Mouse (Mus musculus): ENCODE data around the gene Agtr1b. TPM values are rescaled to one million over a fixed set of nuclear protein-coding genes. Genes with fewer than 3 reads are reported as not detected.
A peak's percentile ranks its signal among the peaks of the same experiment; 100 is the strongest.

The Agtr1b gene
- 0.35 TPM in 1 of 2 replicates, not detected in the other for polyA plus RNA-seq (2014; fragmentation: Nextera tagmentation; extraction: Ambion mirVana)

- Histone ChIP-seq H3K9ac (replicated peaks; ENCODE audit: low read length) (peak within 1 kb of the TSS; percentile 53), H3K4me3 (ENCODE audit: low read depth, low read length) (no peak within 1 kb of the TSS), H3K9me3 (replicated peaks; ENCODE audit: control insufficient read depth, low read length) (no peaks in the 10 kb centered on the region), H3K36me3 (replicated peaks; ENCODE audit: control insufficient read depth, insufficient read depth, low read depth, low read length) (no peaks in the 10 kb centered on the region), H3K27me3 (ENCODE audit: control insufficient read depth, insufficient read depth, low read length) (no peaks in the 10 kb centered on the region), H3K4me1 (ENCODE audit: control insufficient read depth, insufficient read depth, low read length) (no peaks in the 10 kb centered on the region), H3K27ac (replicated peaks; ENCODE audit: low read depth, low read length) (no peak within 1 kb of the TSS), H3K4me2 (ENCODE audit: low read depth, low read length) (peak within 1 kb of the TSS; percentile 56)
- DNase-seq (ENCODE audit: low spot score) = peak; percentile 51
- ATAC-seq (replicated peaks; ENCODE audit: insufficient number of reproducible peaks, low FRiP score, low TSS enrichment, low read depth) = peak; percentile 62; the same call in 1 of the 2 replicates
- WGBS = 12% methylated on average over 19 of the region's 19 CpGs
Measured at GRCm38 (mm10) chr3:20366558-20367522, at the start of gene Agtr1b. TSS of gene Agtr1b (minus strand) at chr3:20367177.

DNA sequence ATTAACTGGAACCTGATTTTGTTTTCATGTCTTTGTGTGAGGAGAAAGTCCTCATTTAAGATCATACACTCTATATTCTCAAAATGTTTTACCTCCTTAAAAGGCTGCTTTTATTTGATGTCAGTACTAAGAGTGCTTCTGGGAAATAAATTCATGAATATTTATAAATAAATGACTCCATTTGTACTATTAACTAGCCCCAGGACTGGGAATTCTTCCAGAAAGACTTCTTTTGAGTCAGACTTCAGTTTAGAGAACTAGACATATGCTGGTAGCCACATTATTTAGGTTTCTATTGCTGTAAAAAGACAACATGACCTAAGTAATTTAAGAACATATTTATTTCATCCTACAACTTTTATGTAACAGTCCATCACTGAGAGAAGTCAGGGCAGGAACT lies 13.4 kb downstream of the Agtr1b start:
- H3K27me3 ChIP-seq (ENCODE audit: control insufficient read depth, insufficient read depth, low read length) = no peaks in the 10 kb centered on the region
- H3K4me2 ChIP-seq (ENCODE audit: low read depth, low read length) = no peak overlapping the region
- DNase-seq (ENCODE audit: low spot score) = no peak
- no peak for ATAC-seq (replicated peaks; ENCODE audit: insufficient number of reproducible peaks, low FRiP score, low TSS enrichment, low read depth)
- no peak overlapping the region for H3K9ac ChIP-seq (replicated peaks; ENCODE audit: low read length)
- H3K27ac ChIP-seq (replicated peaks; ENCODE audit: low read depth, low read length) = no peak overlapping the region
- H3K4me1 ChIP-seq (ENCODE audit: control insufficient read depth, insufficient read depth, low read length) = no peaks in the 10 kb centered on the region
- no peaks in the 10 kb centered on the region for H3K36me3 ChIP-seq (replicated peaks; ENCODE audit: control insufficient read depth, insufficient read depth, low read depth, low read length)
- no peak overlapping the region for H3K4me3 ChIP-seq (ENCODE audit: low read depth, low read length)
- no peaks in the 10 kb centered on the region for H3K9me3 ChIP-seq (replicated peaks; ENCODE audit: control insufficient read depth, low read length)

DNA sequence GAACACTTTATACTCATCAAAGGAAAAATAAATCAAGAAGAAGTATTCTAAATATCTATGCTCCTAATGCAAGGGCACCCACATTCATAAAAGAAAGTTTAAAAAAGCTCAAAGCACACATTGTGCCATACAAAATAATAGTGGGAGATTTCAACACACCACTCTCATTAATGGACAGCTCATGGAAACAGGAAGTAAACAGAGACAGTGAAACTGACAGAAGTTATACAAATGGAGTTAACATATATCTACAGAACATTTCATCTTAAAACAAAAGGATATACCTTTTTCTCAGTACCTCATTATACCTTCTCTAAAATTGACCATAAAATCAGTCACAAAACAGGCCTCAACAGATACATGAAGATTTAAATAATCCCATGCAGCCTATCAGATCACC lies 18.8 kb downstream of the Agtr1b start:
- H3K4me1 ChIP-seq (ENCODE audit: control insufficient read depth, insufficient read depth, low read length) = no peaks in the 10 kb centered on the region
- no peaks in the 10 kb centered on the region for H3K36me3 ChIP-seq (replicated peaks; ENCODE audit: control insufficient read depth, insufficient read depth, low read depth, low read length)
- H3K9me3 ChIP-seq (replicated peaks; ENCODE audit: control insufficient read depth, low read length) = no peaks in the 10 kb centered on the region
- H3K9ac ChIP-seq (replicated peaks; ENCODE audit: low read length) = no peak overlapping the region
- DNase-seq (ENCODE audit: low spot score) (no peak), ATAC-seq (replicated peaks; ENCODE audit: insufficient number of reproducible peaks, low FRiP score, low TSS enrichment, low read depth) (no peak)
- no peak overlapping the region for H3K27ac ChIP-seq (replicated peaks; ENCODE audit: low read depth, low read length)
- H3K4me2 ChIP-seq (ENCODE audit: low read depth, low read length) = no peak overlapping the region
- H3K4me3 ChIP-seq (ENCODE audit: low read depth, low read length) = no peak overlapping the region
- no peaks in the 10 kb centered on the region for H3K27me3 ChIP-seq (ENCODE audit: control insufficient read depth, insufficient read depth, low read length)

- 93% methylated on average over 1 of the region's 1 CpGs for WGBS
- H3K27ac ChIP-seq (replicated peaks; ENCODE audit: low read depth, low read length) = no peak overlapping the region
- no peaks in the 10 kb centered on the region for H3K4me1 ChIP-seq (ENCODE audit: control insufficient read depth, insufficient read depth, low read length)
- DNase-seq (ENCODE audit: low spot score) = no peak
- no peaks in the 10 kb centered on the region for H3K36me3 ChIP-seq (replicated peaks; ENCODE audit: control insufficient read depth, insufficient read depth, low read depth, low read length)
- H3K27me3 ChIP-seq (ENCODE audit: control insufficient read depth, insufficient read depth, low read length) = no peaks in the 10 kb centered on the region
- H3K9ac ChIP-seq (replicated peaks; ENCODE audit: low read length) = no peak overlapping the region
- no peak for ATAC-seq (replicated peaks; ENCODE audit: insufficient number of reproducible peaks, low FRiP score, low TSS enrichment, low read depth)
- no peak overlapping the region for H3K4me3 ChIP-seq (ENCODE audit: low read depth, low read length)
- H3K4me2 ChIP-seq (ENCODE audit: low read depth, low read length) = no peak overlapping the region
- no peaks in the 10 kb centered on the region for H3K9me3 ChIP-seq (replicated peaks; ENCODE audit: control insufficient read depth, low read length)
Measured at GRCm38 (mm10) chr3:20340402-20340801, 26.6 kb downstream of the Agtr1b start.

DNA sequence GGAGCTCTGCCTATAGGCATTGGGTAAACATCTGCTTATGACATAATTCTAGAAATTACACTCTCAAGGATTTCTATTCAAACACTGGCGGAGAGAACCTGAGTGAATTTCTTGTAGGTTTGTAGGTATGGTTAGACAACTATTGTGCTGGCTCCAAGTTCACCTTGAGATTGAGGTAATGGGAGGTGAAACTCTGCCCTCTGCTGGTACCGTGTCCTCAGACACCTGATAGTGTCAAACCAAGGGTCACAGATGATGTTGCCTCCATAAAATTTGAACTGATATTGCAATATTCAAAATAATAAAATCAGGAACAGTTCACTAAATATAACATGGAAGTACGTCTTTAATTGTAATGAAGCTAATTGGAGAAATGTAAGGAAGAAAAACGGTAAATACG lies 32.3 kb downstream of the Agtr1b start:
- no peaks in the 10 kb centered on the region for H3K36me3 ChIP-seq (replicated peaks; ENCODE audit: control insufficient read depth, insufficient read depth, low read depth, low read length)
- H3K4me3 ChIP-seq (ENCODE audit: low read depth, low read length) = no peak overlapping the region
- no peak overlapping the region for H3K9ac ChIP-seq (replicated peaks; ENCODE audit: low read length)
- H3K27ac ChIP-seq (replicated peaks; ENCODE audit: low read depth, low read length) = no peak overlapping the region
- H3K27me3 ChIP-seq (ENCODE audit: control insufficient read depth, insufficient read depth, low read length) = no peaks in the 10 kb centered on the region
- no peaks in the 10 kb centered on the region for H3K9me3 ChIP-seq (replicated peaks; ENCODE audit: control insufficient read depth, low read length)
- peak; percentile 6 for DNase-seq (ENCODE audit: low spot score)
- no peaks in the 10 kb centered on the region for H3K4me1 ChIP-seq (ENCODE audit: control insufficient read depth, insufficient read depth, low read length)
- no peak overlapping the region for H3K4me2 ChIP-seq (ENCODE audit: low read depth, low read length)
- WGBS = 59% methylated on average over 5 of the region's 5 CpGs
- no peak for ATAC-seq (replicated peaks; ENCODE audit: insufficient number of reproducible peaks, low FRiP score, low TSS enrichment, low read depth)

GRCm38 (mm10) chr3:20317233-20317632 lies 49.7 kb downstream of the Agtr1b start:
- ATAC-seq (replicated peaks; ENCODE audit: insufficient number of reproducible peaks, low FRiP score, low TSS enrichment, low read depth) (no peak), DNase-seq (ENCODE audit: low spot score) (no peak)
- H3K4me3 ChIP-seq (ENCODE audit: low read depth, low read length) = no peak overlapping the region
- no peak overlapping the region for H3K4me2 ChIP-seq (ENCODE audit: low read depth, low read length)
- no peaks in the 10 kb centered on the region for H3K4me1 ChIP-seq (ENCODE audit: control insufficient read depth, insufficient read depth, low read length)
- H3K27ac ChIP-seq (replicated peaks; ENCODE audit: low read depth, low read length) = no peak overlapping the region
- 19% methylated on average over 1 of the region's 1 CpGs for WGBS
- H3K9me3 ChIP-seq (replicated peaks; ENCODE audit: control insufficient read depth, low read length) = no peaks in the 10 kb centered on the region
- no peak overlapping the region for H3K9ac ChIP-seq (replicated peaks; ENCODE audit: low read length)
- H3K36me3 ChIP-seq (replicated peaks; ENCODE audit: control insufficient read depth, insufficient read depth, low read depth, low read length) = no peaks in the 10 kb centered on the region
- no peaks in the 10 kb centered on the region for H3K27me3 ChIP-seq (ENCODE audit: control insufficient read depth, insufficient read depth, low read length)

DNA sequence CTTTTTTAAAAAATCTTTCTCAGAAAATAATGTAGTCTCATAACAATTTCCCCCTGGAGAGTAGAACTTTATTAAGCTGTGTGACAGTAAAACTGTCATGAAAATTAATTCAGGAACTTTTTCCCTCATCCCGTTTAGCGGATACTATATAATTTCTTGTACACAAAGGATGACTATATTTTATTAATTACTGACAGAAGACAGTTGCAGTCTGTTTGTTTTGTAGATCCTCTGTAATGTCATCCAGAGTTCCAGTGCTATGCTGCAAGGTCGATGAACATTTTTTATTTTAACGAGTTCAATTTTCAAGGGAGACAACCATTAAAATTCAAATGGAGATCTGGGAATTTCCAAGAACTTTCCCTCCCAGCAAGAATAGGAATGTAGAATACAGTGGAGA lies 57.8 kb downstream of the Agtr1b start:
- Histone ChIP-seq H3K27ac (replicated peaks; ENCODE audit: low read depth, low read length) (no peak overlapping the region), H3K9ac (replicated peaks; ENCODE audit: low read length) (no peak overlapping the region), H3K4me3 (ENCODE audit: low read depth, low read length) (no peak overlapping the region), H3K9me3 (replicated peaks; ENCODE audit: control insufficient read depth, low read length) (no peaks in the 10 kb centered on the region), H3K4me2 (ENCODE audit: low read depth, low read length) (no peak overlapping the region), H3K27me3 (ENCODE audit: control insufficient read depth, insufficient read depth, low read length) (no peaks in the 10 kb centered on the region), H3K36me3 (replicated peaks; ENCODE audit: control insufficient read depth, insufficient read depth, low read depth, low read length) (no peaks in the 10 kb centered on the region), H3K4me1 (ENCODE audit: control insufficient read depth, insufficient read depth, low read length) (no peaks in the 10 kb centered on the region)
- 88% methylated on average over 4 of the region's 4 CpGs for WGBS
- DNase-seq (ENCODE audit: low spot score) (no peak), ATAC-seq (replicated peaks; ENCODE audit: insufficient number of reproducible peaks, low FRiP score, low TSS enrichment, low read depth) (no peak)

DNA sequence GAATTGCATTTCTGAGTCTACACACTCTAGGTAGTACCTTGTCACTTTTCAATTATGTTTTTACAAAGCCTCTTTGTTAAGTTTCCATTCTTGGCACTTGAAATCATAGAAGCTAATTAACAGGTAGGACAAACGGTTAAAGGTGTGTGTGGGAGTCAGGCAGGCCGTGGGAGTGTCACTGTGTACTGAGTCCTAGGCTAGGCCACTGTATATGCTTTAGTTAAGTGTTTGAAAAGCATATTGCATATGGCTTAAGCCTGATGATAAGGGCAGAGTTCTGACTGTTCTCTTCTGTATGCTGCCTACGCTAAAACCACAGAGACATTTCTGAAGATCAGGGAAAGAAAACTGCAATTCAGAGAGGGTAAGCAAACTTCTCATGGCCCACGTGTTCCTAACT lies 59.7 kb downstream of the Agtr1b start:
- DNase-seq (ENCODE audit: low spot score) (no peak), ATAC-seq (replicated peaks; ENCODE audit: insufficient number of reproducible peaks, low FRiP score, low TSS enrichment, low read depth) (no peak)
- no peak overlapping the region for H3K27ac ChIP-seq (replicated peaks; ENCODE audit: low read depth, low read length)
- H3K9me3 ChIP-seq (replicated peaks; ENCODE audit: control insufficient read depth, low read length) = no peaks in the 10 kb centered on the region
- no peaks in the 10 kb centered on the region for H3K36me3 ChIP-seq (replicated peaks; ENCODE audit: control insufficient read depth, insufficient read depth, low read depth, low read length)
- H3K4me1 ChIP-seq (ENCODE audit: control insufficient read depth, insufficient read depth, low read length) = no peaks in the 10 kb centered on the region
- no peak overlapping the region for H3K9ac ChIP-seq (replicated peaks; ENCODE audit: low read length)
- no peak overlapping the region for H3K4me3 ChIP-seq (ENCODE audit: low read depth, low read length)
- WGBS = 86% methylated on average over 4 of the region's 4 CpGs
- no peaks in the 10 kb centered on the region for H3K27me3 ChIP-seq (ENCODE audit: control insufficient read depth, insufficient read depth, low read length)
- H3K4me2 ChIP-seq (ENCODE audit: low read depth, low read length) = no peak overlapping the region
